Mouse (Mus musculus): ENCODE data around the gene Fam214a.
"Not testable (repeated sequence)": the region's sequence is repeated elsewhere in the genome, so short reads cannot be mapped to it uniquely, and the experiment has no call there.

Fam214a gene

GRCm38 (mm10) chr9:74982193-74982592 is 29.5 kb downstream of the Fam214a start:
- DNase-seq: no peak

- DNase-seq: not testable (repeated sequence)
These were observed 30.0 kb downstream of the Fam214a start for GRCm38 (mm10) chr9:74982722-74983121.

GRCm38 (mm10) chr9:74985173-74985715 is 32.6 kb downstream of the Fam214a start:
- no peak for DNase-seq

- no peak for DNase-seq
These were observed 33.1 kb downstream of the Fam214a start for GRCm38 (mm10) chr9:74985770-74986169.

DNA sequence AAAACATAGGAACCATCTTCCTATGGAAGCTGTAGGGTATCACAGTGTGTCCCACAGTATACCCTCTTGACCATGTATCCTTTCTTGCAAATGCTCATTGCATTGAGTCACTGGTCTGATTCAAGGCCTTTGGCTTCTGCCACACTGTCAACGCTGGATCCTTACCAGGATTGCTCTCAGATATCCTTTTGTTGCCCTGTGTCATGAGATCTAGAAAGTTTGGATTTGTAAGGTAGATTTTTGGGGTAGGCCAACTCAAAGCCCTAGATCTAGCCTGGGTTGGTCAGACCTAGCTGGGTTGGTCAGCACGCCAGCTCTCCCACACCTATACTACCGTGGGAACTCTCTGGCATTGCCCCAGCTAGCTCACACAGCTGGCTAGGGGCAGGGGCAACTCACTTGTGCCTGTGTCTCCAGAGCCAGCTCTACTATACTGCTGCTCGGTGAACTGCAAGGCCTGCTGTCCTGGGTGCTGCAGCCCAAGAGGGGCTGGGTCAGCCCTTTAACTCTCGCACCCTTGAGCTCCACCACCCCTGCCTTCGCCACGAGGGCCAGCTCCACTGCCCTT is 36.3 kb downstream of the Fam214a start:
- DNase-seq: no peak

GRCm38 (mm10) chr9:74989990-74990389 is 37.3 kb downstream of the Fam214a start:
- no peak for DNase-seq

DNA sequence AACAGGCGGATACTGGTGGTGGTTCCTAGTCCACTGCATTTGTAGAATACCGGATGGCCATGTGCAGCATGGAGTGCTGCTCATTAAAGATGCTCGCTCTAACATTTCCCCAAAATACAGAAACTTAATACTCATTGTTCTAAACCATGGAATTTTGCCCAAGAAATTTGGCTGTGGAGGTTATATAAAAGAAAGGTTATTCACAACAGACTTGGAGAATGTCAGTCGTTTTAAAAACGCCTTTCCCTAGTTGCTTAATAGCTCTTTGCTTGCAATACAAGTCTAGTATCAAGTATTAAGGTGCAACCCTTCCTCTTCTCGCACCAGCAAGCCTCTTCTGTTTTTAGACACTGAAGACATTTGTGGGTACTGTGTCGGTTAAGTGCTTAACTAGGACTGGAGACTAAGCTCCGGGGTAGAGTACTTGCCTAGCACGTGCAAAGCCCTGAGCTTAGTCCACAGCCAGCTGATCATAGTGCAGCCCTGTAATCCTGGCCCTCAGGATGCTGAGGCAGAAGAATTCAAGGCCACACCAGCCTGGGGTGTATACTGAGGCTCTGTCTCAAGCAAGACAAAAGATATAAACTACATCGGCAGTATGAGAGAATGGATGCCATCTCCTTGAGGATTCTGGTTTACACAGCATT is 42.0 kb downstream of the Fam214a start:
- DNase-seq: no peak

DNA sequence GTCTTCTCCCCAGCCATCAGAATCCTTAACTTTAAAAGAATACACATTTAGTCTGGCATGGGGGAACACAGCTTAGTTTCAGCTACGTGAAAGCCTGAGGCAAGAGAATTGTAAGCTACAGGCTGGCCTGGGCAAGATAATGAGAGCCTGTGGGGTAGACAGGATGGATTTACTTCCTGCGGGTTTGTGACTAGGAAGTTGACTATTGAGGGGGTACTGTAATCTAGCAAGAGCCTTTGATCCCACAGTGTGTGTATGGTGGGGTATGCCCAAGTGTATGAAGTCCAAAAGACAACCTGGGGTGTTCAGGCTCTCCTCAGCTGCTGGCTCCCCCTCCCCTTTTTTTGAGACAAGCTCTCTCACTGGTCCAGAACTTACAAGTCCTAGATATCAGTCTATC is 43.7 kb downstream of the Fam214a start:
- no peak for DNase-seq

- no peak for DNase-seq
These were observed 45.3 kb downstream of the Fam214a start for GRCm38 (mm10) chr9:74997976-74998375.

DNA sequence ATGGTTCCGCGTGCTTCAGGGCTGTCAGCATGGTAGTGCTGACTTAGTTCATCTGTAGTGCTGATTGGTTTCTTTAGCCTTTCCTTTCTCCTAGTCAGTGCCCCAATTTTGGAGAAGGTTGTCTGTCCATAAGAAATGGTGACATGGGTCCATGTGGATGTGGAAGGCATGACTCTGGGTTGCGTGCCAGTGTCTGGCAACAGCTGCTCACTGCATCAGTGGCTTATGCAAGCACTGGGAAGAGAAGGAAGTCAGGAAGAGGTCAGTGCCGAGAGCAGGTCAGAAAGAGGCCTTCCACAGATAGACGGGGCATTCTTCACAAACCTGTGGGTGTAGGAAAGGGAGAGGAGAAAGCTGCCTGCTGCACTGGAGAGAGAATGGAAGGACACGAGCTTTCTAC is 48.3 kb downstream of the Fam214a start:
- peak in 1 of 2 experiments; percentile 31 for DNase-seq

DNA sequence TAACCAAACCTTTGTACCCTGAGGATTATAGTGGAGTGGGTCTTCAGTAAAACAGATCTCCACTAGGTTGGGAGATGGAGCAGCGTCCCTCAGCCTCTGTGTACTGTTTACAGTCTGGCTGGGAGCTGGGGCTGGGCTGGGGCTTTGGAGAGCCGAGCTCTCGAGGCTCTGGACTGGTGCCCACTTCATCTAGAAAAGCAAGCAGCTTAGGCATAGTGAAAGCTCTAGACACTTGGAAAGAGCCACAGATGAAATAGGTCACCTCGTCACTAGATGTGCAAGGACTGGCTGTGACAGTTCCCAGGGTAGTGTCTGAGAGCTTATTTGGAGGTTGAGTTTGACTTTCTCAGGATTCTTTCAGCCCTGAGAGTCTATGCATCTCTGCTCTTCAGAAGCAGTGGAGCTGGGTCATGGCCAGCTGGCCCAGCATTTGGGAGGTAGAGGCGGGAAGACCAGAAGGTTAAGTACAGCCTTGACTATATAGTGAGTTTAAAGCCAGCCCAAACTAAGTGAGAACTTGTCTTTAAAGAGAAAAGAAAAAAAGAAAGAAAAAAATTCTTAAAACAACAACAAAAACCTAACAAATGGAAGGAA is 49.0 kb downstream of the Fam214a start:
- peak; percentile 72 to 82 for DNase-seq

DNA sequence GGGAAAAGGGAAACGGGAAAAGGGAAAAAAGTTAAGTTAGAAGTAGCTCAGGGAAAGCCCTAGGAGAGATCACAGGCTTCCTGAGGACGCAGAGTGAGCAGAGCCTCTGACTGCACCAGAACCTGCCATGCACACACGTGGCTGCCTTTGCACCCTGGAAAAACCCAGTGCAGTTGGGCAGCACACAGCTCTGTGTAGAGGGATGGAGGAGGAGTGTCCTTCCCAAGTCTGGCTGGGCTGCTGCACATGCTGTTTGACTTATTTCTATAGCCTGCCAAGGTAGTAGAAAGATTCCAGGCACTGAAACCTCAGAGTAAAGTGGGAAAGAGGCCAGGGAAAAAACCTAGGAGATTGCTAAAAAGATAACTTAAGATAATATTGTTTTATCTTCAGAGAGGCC is 49.6 kb downstream of the Fam214a start:
- no peak for DNase-seq

DNA sequence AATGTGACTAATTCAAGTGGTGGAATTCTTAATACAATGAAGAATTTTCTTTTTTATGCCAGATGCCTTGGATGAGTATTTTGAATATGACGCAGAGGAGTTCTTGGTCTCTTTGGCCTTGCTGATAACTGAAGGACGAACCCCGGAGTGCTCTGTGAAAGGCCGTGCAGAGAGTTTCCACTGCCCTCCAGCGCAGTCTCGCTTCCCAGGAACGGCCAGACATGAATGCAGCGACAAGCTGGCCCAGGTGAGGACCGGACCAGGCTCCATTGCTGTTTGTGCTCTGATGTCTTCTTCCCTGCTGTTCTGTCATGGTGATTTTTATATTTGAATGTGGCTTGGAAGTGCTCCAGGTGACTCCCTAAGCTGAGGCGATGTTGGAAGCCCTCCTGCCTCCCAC is 51.5 kb downstream of the Fam214a start:
- DNase-seq: no peak

DNA sequence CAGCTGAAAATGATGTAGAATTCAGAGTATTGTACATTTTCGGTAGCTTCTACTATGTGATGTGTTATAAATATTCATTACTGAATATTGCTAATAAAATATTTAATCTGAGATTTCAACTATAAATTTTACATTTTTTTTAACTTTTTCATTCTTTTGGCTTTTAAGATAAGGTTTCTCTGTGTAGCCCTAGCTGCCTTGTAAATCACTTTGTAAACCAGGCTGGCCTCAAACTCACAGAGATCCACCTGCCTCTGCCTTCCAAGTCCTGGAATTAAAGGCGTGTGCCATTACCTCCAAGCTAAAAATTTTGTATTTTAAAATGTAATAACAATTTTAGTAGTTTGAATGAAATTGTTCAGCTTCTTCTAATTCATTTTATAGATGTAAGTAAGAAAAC is 63.9 kb downstream of the Fam214a start:
- DNase-seq: no peak

DNA sequence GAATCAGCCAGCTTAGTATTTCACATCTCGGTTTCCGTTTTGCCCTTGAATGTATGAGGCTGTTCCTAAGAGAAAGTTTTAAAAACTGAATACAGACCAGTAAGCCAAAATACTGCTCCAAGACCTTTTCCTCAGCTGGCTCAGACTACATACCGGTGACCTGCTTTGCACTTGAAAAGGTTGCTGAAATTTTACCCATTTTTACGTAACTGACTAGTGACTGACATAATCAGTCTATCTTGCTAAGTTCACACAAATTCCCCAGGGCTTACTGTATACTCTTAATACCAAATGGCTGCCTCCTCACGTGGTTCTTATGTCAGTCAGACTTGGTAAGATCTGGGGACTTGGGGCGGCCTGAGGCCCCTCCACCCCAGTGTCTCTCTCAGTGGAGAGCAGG is 66.5 kb downstream of the Fam214a start:
- DNase-seq: no peak

- no peak for DNase-seq
These were observed 66.9 kb downstream of the Fam214a start for GRCm38 (mm10) chr9:75019592-75019991.

DNA sequence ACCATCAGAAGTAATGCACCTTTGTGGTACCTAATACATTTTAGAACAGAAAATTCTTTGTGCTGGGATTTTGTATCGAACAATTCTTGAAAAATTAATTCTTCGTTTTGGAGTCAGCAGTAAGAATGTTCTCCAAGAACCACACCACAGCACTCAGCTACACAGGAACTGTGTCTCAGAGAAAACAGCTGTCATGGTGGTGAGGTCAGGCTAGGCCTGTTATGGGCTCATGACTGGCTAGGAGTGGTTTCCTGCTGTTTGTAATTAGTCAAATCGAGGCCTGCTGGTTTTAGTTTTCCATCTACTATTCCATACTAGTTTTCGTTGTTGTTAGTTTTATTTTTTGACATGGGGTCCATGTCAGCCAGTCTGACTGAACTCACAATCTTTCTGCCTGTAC is 67.9 kb downstream of the Fam214a start:
- DNase-seq: no peak

DNA sequence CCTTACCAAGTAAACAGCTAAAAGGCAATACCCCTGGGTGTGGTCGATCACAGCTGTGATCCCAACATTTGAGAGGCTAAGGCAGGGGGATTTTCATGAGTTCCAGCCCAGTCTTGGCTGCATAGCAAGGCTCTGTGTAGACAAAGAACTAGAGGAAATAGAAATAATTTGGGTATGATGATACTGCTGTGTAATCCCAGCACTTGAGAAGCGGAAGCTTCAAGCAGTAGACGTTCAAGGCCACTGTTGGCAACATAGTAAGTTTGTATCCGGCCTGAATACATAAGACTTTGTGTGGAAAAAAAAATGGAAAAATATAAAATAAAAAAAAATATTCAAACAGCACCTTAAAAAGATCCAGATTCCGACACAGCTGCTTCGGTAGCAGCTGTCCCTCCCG is 69.9 kb downstream of the Fam214a start:
- no peak for DNase-seq

DNA sequence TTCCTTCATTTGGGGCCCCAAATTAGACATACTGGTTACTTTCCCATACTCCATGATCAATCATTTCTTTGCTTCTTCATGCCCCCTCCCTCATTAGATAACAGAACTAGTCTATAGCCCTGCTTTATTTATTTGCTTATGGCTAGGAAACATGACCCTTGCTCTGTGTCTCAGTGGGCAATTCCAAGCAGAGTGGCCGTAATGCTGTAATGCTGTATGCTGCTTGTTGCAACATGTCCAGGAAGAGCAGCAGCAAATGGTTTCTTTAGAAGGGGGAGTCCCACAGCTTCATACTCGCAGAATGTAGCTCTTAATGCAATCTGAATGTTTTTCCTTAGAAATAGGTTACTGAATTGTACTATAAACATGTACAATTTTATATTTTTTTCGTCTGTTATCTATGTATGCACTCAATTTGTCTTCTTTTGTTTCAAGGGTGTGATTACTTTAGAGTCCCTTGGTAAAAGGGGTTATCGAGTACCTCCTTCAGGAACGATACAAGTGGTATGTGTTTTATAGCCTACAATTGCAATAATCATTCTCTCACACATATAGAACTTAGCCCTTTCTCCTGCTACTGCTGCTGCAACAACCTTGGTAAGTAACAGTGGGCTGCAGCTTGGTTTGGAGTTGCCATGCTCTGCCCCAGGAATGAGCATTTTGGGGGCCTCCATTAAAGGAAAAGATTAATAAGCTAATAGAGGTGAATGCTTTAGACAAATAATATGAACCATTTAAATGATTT is 70.6 kb downstream of the Fam214a start:
- DNase-seq: no peak

DNA sequence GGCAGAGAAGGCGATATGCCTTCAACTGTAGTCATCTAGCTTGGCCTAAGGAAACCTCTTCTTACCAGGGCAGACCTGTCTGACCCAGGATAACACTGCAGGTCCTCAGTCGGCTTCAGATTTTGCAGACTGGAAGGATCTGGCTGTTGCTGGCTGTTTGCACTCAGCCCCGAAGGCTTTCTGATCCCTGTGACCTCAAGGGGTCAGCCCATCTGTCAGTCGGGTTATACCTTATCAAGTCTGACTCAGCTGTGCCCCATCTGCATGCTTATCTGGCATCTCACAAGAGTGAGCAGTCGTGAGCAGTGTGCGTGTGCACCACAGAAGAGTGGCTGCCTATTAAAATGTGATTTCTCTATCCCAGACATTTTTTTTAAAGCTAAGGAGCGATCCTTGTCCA is 71.4 kb downstream of the Fam214a start:
- DNase-seq: no peak

GRCm38 (mm10) chr9:75025689-75026088 is 73.0 kb downstream of the Fam214a start:
- no peak for DNase-seq

DNA sequence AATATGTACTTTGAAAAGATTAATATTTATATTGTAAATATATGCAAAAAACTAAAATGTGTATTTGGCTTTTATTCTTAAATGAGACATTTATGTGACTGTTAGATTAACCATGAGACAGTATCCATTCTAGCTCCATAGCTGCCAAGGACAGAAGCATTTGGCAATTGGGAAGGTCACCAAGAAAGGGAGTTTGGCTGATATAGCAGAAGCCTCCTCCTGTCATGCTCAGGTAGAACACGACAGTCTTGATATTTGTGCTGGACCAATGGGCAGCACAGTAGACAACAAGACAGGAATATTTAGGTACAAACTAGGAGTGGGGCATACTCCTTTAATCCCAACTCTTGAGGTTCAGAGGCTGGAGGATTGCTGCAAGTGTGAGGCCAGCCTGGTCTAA is 79.7 kb downstream of the Fam214a start:
- DNase-seq: no peak

DNA sequence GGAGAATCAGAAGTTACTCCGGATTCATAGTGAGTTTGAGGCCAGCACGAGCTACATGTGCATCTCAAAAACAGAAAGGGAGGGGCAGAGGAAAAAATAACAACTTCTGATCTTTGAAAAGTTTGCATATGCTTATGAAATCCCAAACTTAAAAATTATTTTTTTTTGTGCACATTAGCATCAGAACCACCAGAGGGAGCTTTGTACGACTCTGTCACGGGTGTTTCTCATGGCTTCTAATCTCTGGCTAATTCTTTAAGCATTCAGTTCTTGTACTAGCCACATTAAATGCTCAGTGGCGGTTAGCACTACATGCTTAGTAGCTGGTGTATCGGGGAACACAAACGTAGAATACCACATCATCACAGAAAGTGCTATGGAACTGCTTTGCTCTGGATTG is 80.5 kb downstream of the Fam214a start:
- no peak for DNase-seq

DNA sequence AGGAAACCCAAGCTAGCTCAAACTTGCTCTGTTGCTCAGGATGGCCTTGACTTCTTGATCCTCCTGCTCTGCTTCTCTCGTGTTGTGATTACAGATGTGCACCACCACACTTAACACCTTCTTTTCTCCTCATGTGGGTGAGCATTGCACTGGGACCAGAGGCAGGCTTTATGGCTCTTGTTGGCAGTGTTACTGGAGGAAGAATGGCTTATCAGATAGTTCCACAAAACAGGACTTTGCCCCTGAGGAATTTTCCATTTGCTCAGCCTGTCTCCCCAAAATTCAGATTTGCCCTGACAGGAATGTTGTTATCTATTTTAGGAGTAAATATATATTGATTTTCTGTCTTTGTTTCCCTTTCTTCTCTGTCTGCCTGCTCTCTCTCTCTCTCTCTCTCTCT is 82.0 kb downstream of the Fam214a start:
- DNase-seq: no peak
